Mouse (Mus musculus) heart, adult 2 months (tissue): ENCODE data around the gene Nr1h3. TPM values are rescaled to one million over a fixed set of nuclear protein-coding genes. Genes with fewer than 3 reads are reported as not detected.

Experiments used
- DNase-seq, 2 experiments: peaks; one replicate each; pipeline ENCODE4 v3.0.0; 2021
- H3K27ac ChIP-seq: fragments of 200-600 bp; 2 replicates; pipeline ENCODE4 v1.8.1; 2022
- H3K27me3 ChIP-seq: fragments of 200-500 bp; 2 replicates; pipeline ENCODE4 v1.6.1; 2012; ENCODE audit warnings: mild to moderate bottlenecking, low read length, inconsistent platforms, mixed read lengths; ENCODE audit not compliant: control insufficient read depth, insufficient read depth
- H3K36me3 ChIP-seq: fragments of 200-500 bp; 2 replicates; pipeline ENCODE4 v1.6.1; 2012; ENCODE audit warnings: low read length, inconsistent platforms; ENCODE audit not compliant: control insufficient read depth, insufficient read depth
- H3K4me1 ChIP-seq: fragments of 200-500 bp; 2 replicates; pipeline ENCODE4 v1.6.1; 2011; ENCODE audit warnings: low read length; ENCODE audit not compliant: control insufficient read depth, insufficient read depth
- H3K4me3 ChIP-seq: fragments of 200-600 bp; 2 replicates; pipeline ENCODE4 v1.8.1; 2022
- H3K79me2 ChIP-seq: fragments of 200-500 bp; replicated peaks from 2 replicates; pipeline ENCODE4 v1.6.1; 2012; ENCODE audit warnings: mild to moderate bottlenecking, inconsistent platforms, low read length, moderate library complexity, mixed read lengths; ENCODE audit not compliant: control insufficient read depth, insufficient read depth
- H3K9ac ChIP-seq: fragments of 200-500 bp; 2 replicates; pipeline ENCODE4 v1.6.1; 2012; ENCODE audit warnings: low read depth, mild to moderate bottlenecking, control low read depth, inconsistent platforms, low read length, mixed read lengths
- CTCF ChIP-seq: fragments of 200-600 bp; IDR thresholded peaks from 2 replicates; pipeline ENCODE4 v1.8.1; 2022; ENCODE audit warnings: antibody characterized with exemption, mild to moderate bottlenecking, moderate library complexity
- EP300 ChIP-seq: fragments of 200-500 bp; IDR thresholded peaks from 2 replicates; pipeline ENCODE4 v1.6.1; 2011; ENCODE audit warnings: low read depth, low read length, control low read depth; ENCODE audit not compliant: insufficient read depth
- POLR2A ChIP-seq: fragments of 200-500 bp; IDR thresholded peaks from 2 replicates; pipeline ENCODE4 v1.6.1; 2011; ENCODE audit warnings: mild to moderate bottlenecking, low read depth, low read length, control low read depth; ENCODE audit not compliant: insufficient read depth
- WGBS: fragments of 180-500 bp; shearing (Covaris S2); methylation state at CpG from one replicate; pipeline ENCODE4 v1.1.7; 2018; 5-methylcytosine and 5-hydroxymethylcytosine counted together
- intact Hi-C: fragments of 180-260 bp; cut with DNase I; formaldehyde crosslinking; loops from one replicate; pipeline ENCODE4 v1.15.1; 2025
- polyA plus RNA-seq: library from polyadenylated mRNA; depleted of rRNA; stranded (reverse); fragments of >200 nt; gene quantifications from 2 replicates; pipeline ENCODE4 v1.2.3, GENCODE M21; 2012
- total RNA-seq, 2 experiments: library from RNA; stranded (reverse); gene quantifications; 2 replicates each; pipeline ENCODE4 v1.2.3; 2021

The Nr1h3 gene
- total and polyA plus RNA-seq, 3 experiments = 20.3 to 30.6 (median 27.6) TPM

- Histone ChIP-seq H3K27ac (no peak overlapping the region), H3K4me1 (no peaks in the 10 kb centered on the region), H3K79me2 (no peaks in the 10 kb centered on the region), H3K4me3 (no peak overlapping the region), H3K36me3 (no peaks in the 10 kb centered on the region), H3K27me3 (no peaks in the 10 kb centered on the region), H3K9ac (no peak overlapping the region)
- TF ChIP-seq CTCF = no peak
- DNase-seq = no peak
- 80% methylated on average over 25 of the region's 25 CpGs for WGBS
- intact Hi-C loops = no loop called here
These were observed 32.9 kb downstream of the Nr1h3 start for GRCm38 (mm10) chr2:91169587-91170322.

GRCm38 (mm10) chr2:91167629-91168028, 35.0 kb downstream of the Nr1h3 start:
- intact Hi-C loops = no loop called here
- no peak for DNase-seq
- Histone ChIP-seq H3K36me3 (no peaks in the 10 kb centered on the region), H3K4me1 (no peaks in the 10 kb centered on the region), H3K4me3 (no peak overlapping the region), H3K79me2 (no peaks in the 10 kb centered on the region), H3K27ac (no peak overlapping the region), H3K27me3 (no peaks in the 10 kb centered on the region), H3K9ac (no peak overlapping the region)
- WGBS = 75% methylated on average over 4 of the region's 4 CpGs
- no peak for TF ChIP-seq POLR2A

GRCm38 (mm10) chr2:91164991-91165390, 37.6 kb downstream of the Nr1h3 start:
- Histone ChIP-seq H3K36me3 (peaks cover 7% of the 10 kb centered on the region), H3K9ac (no peak overlapping the region), H3K27ac (no peak overlapping the region), H3K4me3 (no peak overlapping the region), H3K4me1 (peaks cover 3% of the 10 kb centered on the region), H3K27me3 (no peaks in the 10 kb centered on the region), H3K79me2 (no peaks in the 10 kb centered on the region)
- WGBS = 67% methylated on average over 6 of the region's 6 CpGs
- TF ChIP-seq EP300 (no peak), POLR2A (no peak), CTCF (no peak)
- intact Hi-C loops = no loop called here
- no peak for DNase-seq

- Histone ChIP-seq H3K4me3 (no peak overlapping the region), H3K27ac (no peak overlapping the region), H3K4me1 (peaks cover 3% of the 10 kb centered on the region), H3K36me3 (peaks cover 7% of the 10 kb centered on the region), H3K9ac (no peak overlapping the region), H3K79me2 (no peaks in the 10 kb centered on the region), H3K27me3 (no peaks in the 10 kb centered on the region)
- TF ChIP-seq EP300 (no peak), CTCF (no peak)
- intact Hi-C loops = no loop called here
- WGBS = 88% methylated on average over 5 of the region's 5 CpGs
- DNase-seq = no peak
These were observed 39.1 kb downstream of the Nr1h3 start for GRCm38 (mm10) chr2:91163532-91163931.

- H3K4me1 ChIP-seq = peaks cover 3% of the 10 kb centered on the region
- DNase-seq = no peak
- intact Hi-C loops = no loop called here
- WGBS = 88% methylated on average over 4 of the region's 4 CpGs
- H3K27me3 ChIP-seq = no peaks in the 10 kb centered on the region
- no peaks in the 10 kb centered on the region for H3K79me2 ChIP-seq
- H3K36me3 ChIP-seq = peaks cover 7% of the 10 kb centered on the region
- no peak overlapping the region for H3K9ac ChIP-seq
- TF ChIP-seq EP300 = no peak
- TF ChIP-seq POLR2A = no peak
- no peak for TF ChIP-seq CTCF
- H3K4me3 ChIP-seq = no peak overlapping the region
- no peak overlapping the region for H3K27ac ChIP-seq
These were observed 39.7 kb downstream of the Nr1h3 start for GRCm38 (mm10) chr2:91162952-91163351.

- peaks cover 7% of the 10 kb centered on the region for H3K36me3 ChIP-seq
- intact Hi-C loops = no loop called here
- no peaks in the 10 kb centered on the region for H3K79me2 ChIP-seq
- peaks cover 3% of the 10 kb centered on the region for H3K4me1 ChIP-seq
- no peak overlapping the region for H3K9ac ChIP-seq
- no peak overlapping the region for H3K4me3 ChIP-seq
- DNase-seq = no peak
- TF ChIP-seq EP300 = no peak
- TF ChIP-seq POLR2A = no peak
- TF ChIP-seq CTCF = no peak
- H3K27ac ChIP-seq = no peak overlapping the region
- H3K27me3 ChIP-seq = no peaks in the 10 kb centered on the region
- 26% methylated on average over 6 of the region's 6 CpGs for WGBS
These were observed 42.0 kb downstream of the Nr1h3 start for GRCm38 (mm10) chr2:91160591-91160990.
